Mouse (Mus musculus): Measurements from ENCODE around the gene Aqp6. TPM values are rescaled to one million over a fixed set of nuclear protein-coding genes. Genes with fewer than 3 reads are reported as not detected.

Gene Aqp6
- total RNA-seq, 1 experiment from 2014 or later = not detected

DNA sequence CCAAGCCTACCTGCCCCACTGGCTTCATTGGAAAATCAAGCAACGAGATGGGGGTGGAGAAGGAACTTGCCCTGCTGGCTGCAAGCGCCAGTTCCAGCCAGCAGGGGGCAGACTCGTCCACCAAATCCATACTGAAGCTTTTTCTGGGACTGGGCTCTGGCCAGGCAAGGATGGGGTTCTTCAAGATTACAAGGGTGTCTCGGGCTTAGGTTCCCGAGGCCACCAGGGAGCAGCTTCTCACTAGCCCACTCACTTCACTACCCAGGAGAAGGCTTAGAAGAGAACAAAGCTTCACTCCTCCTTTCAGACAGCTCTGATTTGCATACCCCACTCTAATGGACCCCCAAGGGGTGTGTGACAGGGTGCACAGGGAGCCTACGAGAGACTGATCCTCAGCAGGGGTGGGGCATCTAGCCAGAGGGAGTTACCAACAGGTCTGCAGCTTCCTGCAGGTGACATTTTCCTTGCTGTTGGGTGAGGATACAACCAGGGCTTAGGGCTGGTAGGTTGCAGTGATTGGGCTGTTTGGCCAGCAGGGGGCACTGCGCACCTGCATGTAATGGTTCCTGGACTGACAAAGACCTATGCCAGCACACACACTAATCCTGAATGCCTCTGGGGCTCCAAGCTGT, 5.0 kb upstream of the Aqp6 start:
- ATAC-seq (replicated peaks; ENCODE audit: insufficient number of reproducible peaks, low FRiP score, low TSS enrichment, poor library complexity, severe bottlenecking) = peak; percentile 57

DNA sequence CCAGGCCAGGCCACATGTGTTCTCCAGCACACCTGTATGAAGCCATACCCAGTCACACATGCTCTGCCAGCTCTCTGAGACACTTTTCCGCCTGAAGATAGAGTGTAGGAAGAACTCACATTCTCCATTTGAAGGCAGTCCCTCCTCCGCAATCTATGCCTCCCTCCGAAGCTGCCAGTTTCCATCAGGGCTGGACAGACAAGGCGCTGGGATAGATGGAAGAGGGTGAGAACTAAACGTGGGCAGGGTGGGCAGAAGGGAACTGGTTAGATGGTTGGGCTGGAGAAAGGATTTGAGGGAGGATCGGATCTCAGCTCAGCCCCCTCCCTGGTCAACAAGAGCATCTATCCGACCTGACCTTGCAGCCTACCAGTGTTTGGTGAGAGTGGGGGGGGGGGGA, 4.4 kb upstream of the Aqp6 start:
- no peak for ATAC-seq (replicated peaks; ENCODE audit: insufficient number of reproducible peaks, low FRiP score, low TSS enrichment, poor library complexity, severe bottlenecking)

DNA sequence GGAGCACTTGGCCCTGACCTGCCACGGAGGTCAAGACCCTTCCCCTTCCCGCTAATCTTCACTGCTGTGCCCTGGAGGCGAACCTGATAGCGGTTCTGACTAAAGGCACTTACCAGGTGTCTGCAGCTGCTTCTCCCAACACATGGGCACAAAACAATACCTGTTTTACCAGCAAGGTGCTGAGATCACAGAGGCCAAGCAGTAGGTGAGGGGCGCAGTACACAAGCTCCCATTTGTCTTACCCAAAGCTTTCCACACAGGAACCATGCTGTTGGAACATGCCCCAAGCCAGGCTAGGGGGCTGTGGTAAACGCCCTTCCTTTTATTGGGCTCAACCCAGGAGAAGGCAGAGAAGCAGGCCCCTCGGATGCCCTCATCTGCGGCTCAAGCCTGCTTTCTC, 3.6 kb upstream of the Aqp6 start:
- ATAC-seq (replicated peaks; ENCODE audit: insufficient number of reproducible peaks, low FRiP score, low TSS enrichment, poor library complexity, severe bottlenecking) = no peak

DNA sequence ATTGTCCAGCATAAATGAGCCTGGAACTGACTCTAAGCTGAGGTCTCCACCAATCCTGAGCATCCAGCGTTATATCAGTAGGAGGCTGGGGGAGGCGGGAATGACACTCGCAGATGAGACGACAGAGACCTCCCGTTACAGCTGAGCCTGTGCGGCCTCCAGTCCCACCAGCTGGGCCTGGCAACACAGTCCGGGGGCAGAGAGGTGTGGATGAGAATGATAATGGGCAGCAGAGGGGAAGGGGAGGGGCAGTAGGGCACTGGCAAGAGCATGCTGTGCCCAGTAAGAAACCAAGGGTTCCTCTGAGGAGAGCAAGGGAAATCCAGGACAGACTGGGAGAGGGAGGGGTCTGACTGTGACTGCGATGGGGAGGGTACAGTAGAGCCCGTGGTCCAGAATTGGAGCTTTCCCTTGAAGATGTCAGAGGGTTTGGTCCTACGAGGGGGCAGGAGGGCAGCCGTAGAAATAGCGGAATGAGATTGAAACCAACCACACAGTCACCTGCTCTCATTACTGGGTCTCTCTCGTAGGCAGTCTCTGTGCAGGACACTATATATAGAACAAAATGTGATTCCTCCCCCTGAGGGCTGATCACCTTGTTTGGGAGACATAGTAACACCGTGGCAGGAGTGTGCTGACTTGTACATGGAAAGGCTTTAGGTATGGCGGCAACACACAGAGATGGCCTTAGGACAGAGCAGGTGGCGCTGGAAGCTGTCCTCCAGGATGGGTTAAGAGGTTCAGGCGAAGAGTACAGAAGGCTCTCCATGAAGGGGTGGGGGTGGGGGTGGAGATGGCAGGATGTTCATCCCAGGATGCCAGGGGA, 1.7 kb upstream of the Aqp6 start:
- ATAC-seq (replicated peaks; ENCODE audit: insufficient number of reproducible peaks, low FRiP score, low TSS enrichment, poor library complexity, severe bottlenecking) = no peak

DNA sequence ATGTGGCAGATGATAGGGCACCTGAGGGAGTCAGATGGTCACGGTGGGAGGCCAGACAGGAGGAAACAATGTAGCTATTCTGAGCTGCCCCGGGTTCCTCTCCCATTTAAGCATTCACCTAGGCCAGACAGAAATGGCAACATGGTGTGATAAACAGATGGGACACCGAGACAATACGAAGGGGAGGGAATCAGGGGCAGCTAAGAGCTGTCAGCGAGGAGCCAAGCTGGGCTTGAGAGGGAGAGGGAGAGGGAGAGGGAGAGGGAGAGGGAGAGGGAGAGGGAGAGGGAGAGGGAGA, 572 bp downstream of the Aqp6 start:
- ATAC-seq (replicated peaks; ENCODE audit: insufficient number of reproducible peaks, low FRiP score, low TSS enrichment, poor library complexity, severe bottlenecking) = no peak

DNA sequence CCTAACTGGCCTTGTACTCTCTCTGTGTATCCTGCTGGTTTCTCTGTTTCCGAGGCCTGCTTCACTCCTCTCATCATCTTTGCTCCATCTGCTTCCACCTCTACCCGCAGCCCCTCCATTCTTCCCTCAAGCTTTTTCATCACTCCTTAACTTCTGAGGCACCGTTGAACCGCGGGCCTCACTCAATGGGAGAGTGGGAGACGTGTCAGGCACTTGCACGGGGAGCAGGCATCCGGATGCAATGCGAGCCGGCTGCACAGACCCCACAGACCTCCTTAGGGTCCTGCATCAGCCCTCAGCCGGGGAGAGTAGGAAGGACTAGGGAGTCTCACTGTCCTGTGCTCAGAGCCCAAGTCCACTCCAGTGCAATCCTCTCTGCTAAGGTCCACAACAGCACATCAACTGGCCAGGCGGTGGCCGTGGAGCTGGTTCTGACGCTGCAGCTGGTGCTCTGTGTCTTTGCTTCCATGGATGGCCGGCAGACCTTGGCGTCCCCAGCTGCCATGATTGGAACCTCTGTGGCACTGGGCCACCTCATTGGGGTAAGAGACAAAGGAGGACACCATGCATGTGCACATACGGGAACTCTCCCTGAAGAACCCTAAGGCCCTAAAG, 1.1 kb downstream of the Aqp6 start:
- ATAC-seq (replicated peaks; ENCODE audit: insufficient number of reproducible peaks, low FRiP score, low TSS enrichment, poor library complexity, severe bottlenecking) = no peak

DNA sequence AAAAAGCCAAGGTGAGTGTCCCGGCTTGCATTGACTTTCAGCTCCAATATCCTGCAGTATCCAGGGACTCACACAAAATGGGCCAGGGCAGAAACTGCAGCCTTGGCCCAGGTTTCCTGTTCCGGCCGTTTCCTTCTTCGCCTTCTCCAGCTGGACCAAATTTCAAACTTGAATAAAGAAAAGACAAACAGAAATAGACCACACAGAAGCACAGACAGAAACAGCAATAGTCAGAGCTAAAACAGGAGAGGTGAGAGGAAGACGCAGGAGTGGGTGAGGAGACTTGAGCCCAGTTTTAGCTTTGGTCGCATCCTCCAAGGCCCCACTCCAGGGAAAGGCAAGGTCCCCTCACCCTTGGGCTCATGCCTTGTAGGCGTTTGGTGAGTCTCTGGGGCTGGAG, 2.0 kb downstream of the Aqp6 start:
- no peak for ATAC-seq (replicated peaks; ENCODE audit: insufficient number of reproducible peaks, low FRiP score, low TSS enrichment, poor library complexity, severe bottlenecking)

DNA sequence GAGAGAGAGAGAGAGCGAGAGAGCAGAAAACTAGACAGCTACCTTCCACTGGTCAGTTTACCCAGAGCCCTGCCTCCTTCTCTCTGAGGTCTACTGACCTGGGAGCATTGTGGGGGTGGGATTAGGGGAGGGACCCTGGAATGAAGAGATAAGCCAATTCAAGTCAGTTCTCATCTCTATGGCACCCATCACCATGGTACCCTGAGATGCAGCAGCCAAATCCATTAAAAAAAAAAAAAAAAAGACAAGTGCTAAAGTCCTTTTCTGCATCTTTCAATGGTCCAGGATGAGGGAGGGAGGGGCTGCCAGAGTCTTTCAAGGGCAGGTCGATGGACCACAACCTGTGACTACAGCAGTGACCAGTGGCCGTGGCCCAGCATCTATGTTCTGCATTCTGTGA, 4.4 kb downstream of the Aqp6 start:
- ATAC-seq (replicated peaks; ENCODE audit: insufficient number of reproducible peaks, low FRiP score, low TSS enrichment, poor library complexity, severe bottlenecking) = no peak

DNA sequence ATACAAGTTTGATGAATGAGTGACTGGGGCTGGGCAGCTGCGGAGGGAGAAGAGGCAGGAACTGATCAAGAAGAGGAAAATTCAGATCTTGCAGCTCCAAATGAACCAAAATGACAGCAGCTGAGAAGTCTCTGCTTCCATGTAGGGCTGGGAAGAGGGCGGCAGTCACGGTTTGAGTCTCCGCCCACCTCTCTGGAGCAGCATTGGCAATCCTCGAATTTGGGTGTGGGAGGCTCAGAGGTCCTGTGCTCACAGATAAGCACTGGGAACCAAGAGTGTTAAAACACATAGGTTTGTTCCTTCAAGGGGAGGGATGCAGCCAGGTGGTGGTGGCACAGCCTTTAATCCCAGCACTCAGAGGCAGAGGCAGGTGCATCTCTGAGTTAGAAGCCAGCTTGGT, 5.3 kb downstream of the Aqp6 start:
- ATAC-seq (replicated peaks; ENCODE audit: insufficient number of reproducible peaks, low FRiP score, low TSS enrichment, poor library complexity, severe bottlenecking) = no peak

DNA sequence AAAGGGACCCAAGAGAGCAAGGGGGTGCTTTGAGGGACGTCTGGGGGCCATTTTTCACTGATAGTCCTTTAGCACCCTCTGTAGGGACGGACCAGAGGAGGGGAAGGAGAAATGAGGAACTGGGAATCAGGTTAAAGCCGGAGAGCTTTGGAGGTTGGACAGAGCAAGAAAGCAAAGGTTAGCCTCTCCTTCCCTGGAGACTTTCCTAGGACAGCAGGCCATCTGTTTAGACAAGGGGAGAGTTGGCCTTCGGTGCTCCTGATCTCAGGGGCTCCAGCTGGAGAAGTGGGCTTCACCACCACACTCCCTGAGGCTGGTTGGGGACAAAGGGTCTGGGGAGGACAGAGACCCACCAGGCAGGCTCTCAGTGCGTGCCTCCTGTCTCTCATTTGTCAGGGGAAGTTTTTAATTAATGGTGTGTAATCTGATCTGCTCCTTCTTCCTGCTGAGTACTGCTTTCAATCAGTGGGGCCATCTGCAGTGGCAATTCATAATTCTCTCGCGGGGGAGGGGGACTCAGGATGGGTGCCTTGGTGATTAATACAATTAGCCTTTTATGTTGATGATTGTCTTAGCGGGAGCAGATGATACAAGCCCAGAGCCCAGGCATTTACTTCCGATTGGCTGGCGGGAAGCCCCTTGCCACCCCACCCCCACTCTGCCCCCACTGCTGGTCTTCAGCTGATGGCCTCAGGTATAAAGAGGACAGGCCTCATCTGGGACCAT, 6.4 kb downstream of the Aqp6 start:
- no peak for ATAC-seq (replicated peaks; ENCODE audit: insufficient number of reproducible peaks, low FRiP score, low TSS enrichment, poor library complexity, severe bottlenecking)

DNA sequence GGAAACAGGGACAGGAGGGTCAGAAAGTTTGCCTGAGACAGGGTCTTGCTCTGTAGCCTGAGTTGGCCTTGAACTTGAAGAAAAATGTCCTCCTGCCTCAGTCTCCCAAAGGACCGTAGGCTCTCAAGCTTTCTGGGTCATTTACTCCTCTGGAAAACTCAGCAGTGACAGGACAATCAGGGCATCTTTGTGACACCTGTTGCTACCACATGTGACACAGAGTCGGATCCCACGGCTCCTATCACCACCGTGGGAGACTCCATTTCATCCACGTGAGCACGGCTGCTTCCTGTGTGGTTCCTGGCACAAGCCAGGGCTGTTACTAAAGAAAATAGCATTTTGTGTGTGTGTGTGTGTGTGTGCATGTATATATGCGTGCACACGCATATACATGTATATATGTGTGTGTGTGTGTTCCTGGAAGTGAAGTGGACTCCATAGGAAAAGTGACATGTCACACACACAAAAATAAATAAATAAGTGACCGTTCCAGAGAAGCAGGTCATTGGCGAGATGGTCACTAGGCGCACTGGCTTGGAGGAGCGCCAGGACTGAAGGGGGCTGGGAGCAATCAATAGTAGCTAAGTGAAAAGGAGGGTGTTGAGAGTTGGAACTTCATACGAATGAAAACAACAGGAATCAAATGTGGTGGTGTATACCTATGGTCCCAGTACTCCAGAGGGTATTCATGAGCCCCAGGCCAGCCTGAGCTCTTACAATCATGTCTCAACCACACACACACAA, 7.4 kb downstream of the Aqp6 start:
- ATAC-seq (replicated peaks; ENCODE audit: insufficient number of reproducible peaks, low FRiP score, low TSS enrichment, poor library complexity, severe bottlenecking) = no peak

DNA sequence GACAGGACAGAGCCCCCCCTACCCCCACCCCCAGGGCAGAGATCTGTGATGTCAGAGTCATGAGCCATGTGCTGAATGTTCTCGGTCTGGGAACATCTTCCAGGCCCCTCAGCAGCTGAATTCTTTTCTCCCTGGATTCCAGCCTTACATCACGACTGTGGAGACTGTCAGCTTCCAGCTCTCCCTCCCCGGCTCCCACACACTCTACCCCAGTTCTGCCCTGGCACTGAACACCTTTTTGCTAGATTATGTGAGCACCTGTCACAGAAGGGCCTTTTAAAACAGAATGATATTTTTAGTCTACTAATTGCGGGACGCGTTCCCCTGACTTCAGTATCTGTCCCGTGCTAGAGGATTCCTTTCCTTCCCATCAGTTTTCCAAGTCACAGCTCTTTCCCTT, 10.4 kb downstream of the Aqp6 start:
- no peak for ATAC-seq (replicated peaks; ENCODE audit: insufficient number of reproducible peaks, low FRiP score, low TSS enrichment, poor library complexity, severe bottlenecking)

DNA sequence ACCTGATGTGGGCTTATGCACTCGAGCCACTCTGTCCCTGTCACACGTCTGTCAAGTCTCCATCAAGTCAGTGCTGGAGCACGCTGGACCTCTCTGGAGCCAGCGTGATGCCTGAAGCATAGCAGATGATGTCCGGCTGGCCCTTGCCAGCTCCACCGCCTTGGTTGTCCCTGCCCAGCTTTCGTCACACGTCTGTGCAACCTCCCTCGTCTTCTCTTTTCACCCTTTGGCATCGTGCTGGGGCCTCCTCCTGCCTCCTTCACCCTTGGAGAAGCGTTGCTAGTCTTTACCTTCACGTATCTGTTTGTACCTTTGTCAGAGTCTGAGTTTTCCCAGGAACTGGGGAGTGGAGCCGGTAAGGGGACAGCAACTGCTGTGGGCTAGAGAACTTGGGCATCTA, 13.1 kb downstream of the Aqp6 start:
- no peak for ATAC-seq (replicated peaks; ENCODE audit: insufficient number of reproducible peaks, low FRiP score, low TSS enrichment, poor library complexity, severe bottlenecking)

DNA sequence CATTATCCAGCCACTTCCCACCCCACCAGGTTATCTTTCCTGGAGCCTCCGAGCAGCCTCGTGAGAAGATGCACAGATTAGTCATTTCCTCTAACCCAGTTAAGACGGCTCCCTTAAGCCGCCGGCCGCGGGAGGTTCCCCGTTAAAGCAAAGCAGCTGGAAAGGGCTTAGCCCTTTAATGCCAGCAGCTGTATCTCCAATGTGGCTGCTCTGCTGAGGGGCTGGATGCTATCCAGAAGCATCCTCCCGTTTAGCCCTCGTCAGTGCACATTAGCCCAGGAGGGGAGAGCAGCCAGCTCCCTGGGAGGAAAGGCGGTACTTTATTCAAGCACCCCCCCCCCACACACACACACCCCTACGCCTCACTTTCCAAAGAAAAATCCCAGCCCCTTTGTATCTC, 13.6 kb downstream of the Aqp6 start:
- no peak for ATAC-seq (replicated peaks; ENCODE audit: insufficient number of reproducible peaks, low FRiP score, low TSS enrichment, poor library complexity, severe bottlenecking)

DNA sequence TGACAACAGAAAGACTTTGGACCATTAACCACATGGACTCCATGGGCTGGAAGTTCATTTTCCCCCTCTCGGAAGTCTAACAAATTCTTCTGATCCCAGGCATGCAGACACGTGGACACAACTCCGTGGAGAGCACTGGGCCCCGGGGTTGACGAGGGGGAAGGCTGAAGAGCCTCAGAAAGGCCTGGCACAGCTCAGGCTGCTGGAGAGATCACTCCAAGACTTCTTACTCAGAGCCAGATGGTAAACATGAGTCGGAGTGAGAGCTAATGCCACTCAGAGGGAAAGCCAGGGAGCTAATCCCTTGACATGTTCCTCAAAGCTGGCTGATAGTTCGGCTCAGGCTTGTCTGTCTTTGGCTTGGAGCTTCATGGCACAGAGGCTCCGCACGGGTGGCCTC, 14.0 kb downstream of the Aqp6 start:
- no peak for ATAC-seq (replicated peaks; ENCODE audit: insufficient number of reproducible peaks, low FRiP score, low TSS enrichment, poor library complexity, severe bottlenecking)

DNA sequence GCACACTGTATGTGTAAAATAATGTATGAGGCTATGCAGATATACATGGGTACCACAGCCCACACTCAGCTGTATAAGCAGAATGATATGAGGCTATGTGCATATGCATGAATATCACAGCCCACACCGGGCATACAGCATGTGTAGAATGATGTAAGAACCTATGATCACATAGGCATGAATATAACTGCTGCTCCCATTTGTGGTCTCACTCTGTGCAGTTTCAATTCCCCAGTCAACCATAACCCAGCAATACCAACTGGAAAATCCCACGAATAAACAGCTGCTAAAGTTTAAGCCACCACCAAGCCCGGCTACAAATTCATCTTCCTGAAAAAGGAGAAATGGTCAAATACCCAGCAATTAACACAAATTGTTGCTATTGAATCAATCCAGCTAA, 17.4 kb downstream of the Aqp6 start:
- no peak for ATAC-seq (replicated peaks; ENCODE audit: insufficient number of reproducible peaks, low FRiP score, low TSS enrichment, poor library complexity, severe bottlenecking)

DNA sequence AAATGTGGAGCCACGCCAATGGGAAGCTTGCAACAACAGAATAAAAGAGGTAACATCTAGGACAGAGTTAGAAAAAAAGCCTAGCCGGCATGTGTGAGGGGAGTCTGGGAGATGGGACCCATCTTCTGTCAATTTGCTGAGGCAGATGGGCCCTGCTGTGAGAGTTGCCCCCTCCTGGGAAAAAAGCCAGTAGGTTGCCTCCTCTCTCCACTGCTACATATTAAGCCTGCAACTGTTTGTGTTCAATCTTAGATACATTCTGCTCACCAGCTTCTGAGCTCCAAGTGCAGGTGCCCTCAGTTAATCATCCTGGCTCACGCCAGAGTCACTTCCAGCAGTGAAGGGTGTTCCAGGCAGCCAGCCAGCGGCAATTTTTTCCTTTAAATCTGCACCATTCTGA, 18.6 kb downstream of the Aqp6 start:
- ATAC-seq (replicated peaks; ENCODE audit: insufficient number of reproducible peaks, low FRiP score, low TSS enrichment, poor library complexity, severe bottlenecking) = no peak

DNA sequence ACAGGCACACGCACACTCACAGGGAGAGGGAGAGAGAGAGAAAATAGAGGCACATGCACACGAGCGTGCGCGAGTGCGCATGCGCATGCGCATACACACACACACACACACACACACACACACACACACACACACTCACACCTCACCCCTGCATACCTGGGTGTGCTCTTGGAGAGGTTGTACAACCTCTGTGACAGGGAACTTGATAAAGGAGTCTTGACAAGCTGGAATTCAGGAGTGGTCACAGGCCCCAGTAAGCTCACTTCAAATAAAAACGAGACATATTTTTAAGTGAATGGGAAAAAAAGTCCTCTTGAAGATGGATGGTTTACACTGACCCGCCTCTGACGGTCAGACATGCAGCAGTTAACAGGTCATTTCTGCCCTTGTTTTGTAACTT, 20.9 kb downstream of the Aqp6 start:
- no peak for ATAC-seq (replicated peaks; ENCODE audit: insufficient number of reproducible peaks, low FRiP score, low TSS enrichment, poor library complexity, severe bottlenecking)

DNA sequence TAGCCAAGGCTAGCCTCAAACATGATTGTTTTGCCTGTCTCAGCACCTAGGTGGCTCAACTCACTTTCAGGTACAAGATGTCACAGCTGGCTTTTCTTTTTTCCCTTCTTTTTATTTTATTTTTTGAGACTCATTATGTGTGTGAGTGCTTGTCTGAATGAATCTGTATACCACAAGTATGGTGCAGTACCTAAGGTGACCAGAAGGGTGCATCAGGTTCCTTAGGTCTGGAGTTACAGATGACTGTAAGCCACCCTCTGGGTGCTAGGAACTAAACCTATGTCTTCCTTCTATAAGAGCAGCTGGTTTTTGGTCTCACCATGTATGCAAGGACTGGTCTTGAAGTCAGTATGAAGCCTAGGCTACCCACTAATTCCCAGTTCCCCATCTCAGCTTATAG, 30.4 kb downstream of the Aqp6 start:
- no peak for ATAC-seq (replicated peaks; ENCODE audit: insufficient number of reproducible peaks, low FRiP score, low TSS enrichment, poor library complexity, severe bottlenecking)

All from monocyte, adult 5-6 weeks (primary cell).